Mouse (Mus musculus) cerebellum, adult (tissue): ENCODE measurements around the gene Habp2.
"Not testable (repeated sequence)": the region's sequence is repeated elsewhere in the genome, so short reads cannot be mapped to it uniquely, and the experiment has no call there.

Experiments used
- ATAC-seq: cut with Nextera tagmentation; 2 replicates; pipeline ENCODE4 v1.9.2; 2017; ENCODE audit warnings: mild to moderate bottlenecking, moderate library complexity, mixed read lengths; ENCODE audit not compliant: insufficient number of reproducible peaks, low FRiP score, low TSS enrichment

The Habp2 gene

GRCm38 (mm10) chr19:56356480-56357373, 69.8 kb downstream of the Habp2 start:
- no peak for ATAC-seq

GRCm38 (mm10) chr19:56357374-56357708, 70.4 kb downstream of the Habp2 start:
- ATAC-seq, result not testable (repeated sequence)

GRCm38 (mm10) chr19:56358890-56359289, 72.0 kb downstream of the Habp2 start:
- ATAC-seq, result no peak

GRCm38 (mm10) chr19:56363721-56364460, 77.0 kb downstream of the Habp2 start:
- no peak for ATAC-seq

- ATAC-seq, result no peak
These were observed 77.6 kb downstream of the Habp2 start for GRCm38 (mm10) chr19:56364563-56364962.

- ATAC-seq, result no peak
These were observed 79.2 kb downstream of the Habp2 start for GRCm38 (mm10) chr19:56366168-56366567.

- no peak for ATAC-seq
These were observed 79.7 kb downstream of the Habp2 start for GRCm38 (mm10) chr19:56366625-56367024.

- ATAC-seq, result no peak
These were observed 80.8 kb downstream of the Habp2 start for GRCm38 (mm10) chr19:56367778-56368177.

- no peak for ATAC-seq
These were observed 82.0 kb downstream of the Habp2 start for GRCm38 (mm10) chr19:56368912-56369311.
